Mouse (Mus musculus) hindbrain, embryonic 12.5 days (tissue): ENCODE measurements at regions not wholly inside any gene's neighbourhood (a gene's known extent, or its start where the extent isn't known, plus 50 kb on each side); places are given as distances from the start of the nearest gene placed in this dataset. TPM values are rescaled to one million over a fixed set of nuclear protein-coding genes. Genes with fewer than 3 reads are reported as not detected.

ENCODE experiments used
- ATAC-seq: fragments of 200-750 bp; cut with Nextera tagmentation; 2 replicates; pipeline ENCODE4 v1.8.0; 2017; ENCODE audit warnings: moderate TSS enrichment; ENCODE audit not compliant: low FRiP score
- H3K27ac ChIP-seq: fragments of 300-500 bp; sonication (generic); 2 replicates; pipeline ENCODE4 v1.5.1; 2016; ENCODE audit warnings: mild to moderate bottlenecking
- H3K27me3 ChIP-seq: fragments of 300-500 bp; sonication (generic); 2 replicates; pipeline ENCODE4 v1.6.1; 2016; ENCODE audit warnings: mild to moderate bottlenecking
- H3K36me3 ChIP-seq: fragments of 300-500 bp; sonication (generic); 2 replicates; pipeline ENCODE4 v1.6.1; 2016; ENCODE audit warnings: mild to moderate bottlenecking
- H3K4me1 ChIP-seq: fragments of 300-500 bp; sonication (generic); 2 replicates; pipeline ENCODE4 v1.6.1; 2016
- H3K4me2 ChIP-seq: fragments of 300-500 bp; sonication (generic); replicated peaks from 2 replicates; pipeline ENCODE4 v1.6.1; 2016; ENCODE audit warnings: mild to moderate bottlenecking
- H3K4me3 ChIP-seq: fragments of 300-500 bp; sonication (generic); 2 replicates; pipeline ENCODE4 v1.5.1; 2016; ENCODE audit warnings: mild to moderate bottlenecking
- H3K9ac ChIP-seq: fragments of 300-500 bp; sonication (generic); 2 replicates; pipeline ENCODE4 v1.6.1; 2016; ENCODE audit warnings: mild to moderate bottlenecking, moderate library complexity
- H3K9me3 ChIP-seq: fragments of 300-500 bp; sonication (generic); replicated peaks from 2 replicates; pipeline ENCODE4 v1.6.1; 2016; ENCODE audit warnings: mild to moderate bottlenecking
- WGBS: fragments of 180-500 bp; shearing (Covaris S2); methylation state at CpG from one replicate; pipeline ENCODE4 v1.1.7; 2016; 5-methylcytosine and 5-hydroxymethylcytosine counted together
- microRNA-seq: library from miRNA; unstranded; fragments of <30 nt; microRNA quantifications from one replicate; pipeline ENCODE4, GENCODE M21; 2017

GRCm38 (mm10) chr10:37194131-37194797 is 55.5 kb upstream of the Marcks start:
- ATAC-seq = no peak
- H3K27me3 ChIP-seq = no peaks in the 10 kb centered on the region
- no peak overlapping the region for H3K27ac ChIP-seq

GRCm38 (mm10) chr10:37192661-37193060 is 53.9 kb upstream of the Marcks start:
- Histone ChIP-seq H3K27me3 (no peaks in the 10 kb centered on the region), H3K4me2 (no peak overlapping the region), H3K27ac (no peak overlapping the region), H3K9ac (no peak overlapping the region), H3K9me3 (no peaks in the 10 kb centered on the region), H3K4me3 (no peak overlapping the region), H3K36me3 (no peaks in the 10 kb centered on the region), H3K4me1 (no peaks in the 10 kb centered on the region)
- ATAC-seq = no peak
- WGBS = 95% methylated on average over 2 of the region's 2 CpGs

More at GRCm38 (mm10) chr10:37194131-37194797, 55.5 kb upstream of the Marcks start:
- WGBS = 88% methylated on average over 15 of the region's 15 CpGs
- Histone ChIP-seq H3K4me3 (no peak overlapping the region), H3K9me3 (no peaks in the 10 kb centered on the region), H3K4me1 (no peaks in the 10 kb centered on the region), H3K36me3 (no peaks in the 10 kb centered on the region), H3K9ac (no peak overlapping the region), H3K4me2 (no peak overlapping the region)

DNA sequence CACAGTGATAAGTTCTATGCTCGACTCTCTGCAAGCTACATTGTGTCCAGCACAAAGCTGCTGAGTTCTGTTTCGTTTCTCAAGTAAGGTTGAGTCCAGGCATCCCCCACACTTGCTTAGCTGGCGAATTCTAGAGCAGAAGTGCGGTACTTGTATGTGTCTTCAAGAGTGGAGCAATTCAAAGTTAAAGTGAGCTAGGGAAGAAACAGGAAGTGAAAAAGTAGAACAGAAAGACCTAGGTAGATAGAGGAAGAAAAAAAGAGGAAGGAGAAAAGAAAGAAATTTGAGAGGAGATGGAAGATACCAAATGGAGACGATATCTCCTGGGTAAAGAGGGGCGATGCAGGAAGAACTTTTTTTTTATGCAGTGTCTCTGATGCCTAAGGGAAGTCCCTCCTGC is 51.4 kb upstream of the Marcks start:
- no peaks in the 10 kb centered on the region for H3K27me3 ChIP-seq
- no peaks in the 10 kb centered on the region for H3K9me3 ChIP-seq
- no peak overlapping the region for H3K4me3 ChIP-seq
- H3K9ac ChIP-seq = no peak overlapping the region
- no peaks in the 10 kb centered on the region for H3K36me3 ChIP-seq
- whole genome bisulfite sequencing = 91% methylated on average over 6 of the region's 6 CpGs
- H3K27ac ChIP-seq = no peak overlapping the region
- ATAC-seq = no peak
- H3K4me2 ChIP-seq = no peak overlapping the region
- no peaks in the 10 kb centered on the region for H3K4me1 ChIP-seq

Small RNA genes in the stretch of these regions (microRNA-seq; reads per million reads assigned to microRNA genes)
- not detected for gene Gm24710
